Mouse (Mus musculus) kidney, adult 2 months (tissue): ENCODE measurements around the gene Olfr622.

ENCODE experiments used
- CTCF ChIP-seq: fragments of 200-500 bp; conservative IDR thresholded peaks from 2 replicates; pipeline ENCODE4 v1.5.1; 2011; ENCODE audit warnings: low read depth, mild to moderate bottlenecking, control low read depth, low read length, moderate library complexity, mixed read lengths; ENCODE audit not compliant: insufficient read depth, insufficient read length
- POLR2A ChIP-seq: fragments of 200-500 bp; IDR thresholded peaks from one replicate; pipeline ENCODE4 v1.6.1; 2011; ENCODE audit warnings: low read depth, low read length, control low read depth

- no peak for TF ChIP-seq CTCF
- TF ChIP-seq POLR2A, result no peak
Observed at GRCm38 (mm10) chr7:103612434-103612833, 30.1 kb downstream of the Olfr622 start, which contains the start of gene Olfr620.
